Mouse (Mus musculus): ENCODE results near the gene Tmem121.

GRCm38 (mm10) chr12:113157521-113157920 lies 28.2 kb upstream of the Tmem121 start:
- TF ChIP-seq POLR2A (IDR thresholded peaks at IDR 0.05; ENCODE audit: insufficient read depth, low read depth, low read length) (no peak), CTCF (IDR thresholded peaks at IDR 0.05) (no peak), EP300 (IDR thresholded peaks at IDR 0.05; ENCODE audit: insufficient read depth, low read depth, low read length) (no peak)
